Mouse (Mus musculus): ENCODE data around the gene Eif1.

Eif1 gene

GRCm38 (mm10) chr11:100298274-100299036 lies 21.2 kb upstream of the Eif1 start:
- POLR2A ChIA-PET, result interaction anchor here (0.5 to 13.0 kb wide), 26 partner anchors 9 to 1309 kb away, joined by 3 to 219 read pairs (median 4); partner anchors contain the start of gene Eif1 (in 3 of the 4)
- CTCF ChIA-PET, result interaction anchor here (0.5 to 12.1 kb wide), 96 partner anchors 8 to 1691 kb away, joined by 3 to 317 read pairs (median 4); partner anchors contain the start of genes Eif1 (in 3 of the 4), Krt19 (in 1 of the 4) and Krtap16-1 (in 1 of the 4)

- ChIA-PET POLR2A (interaction anchor here in 3 of 4 experiments (0.6 to 13.0 kb wide), 5 partner anchors 19 to 21 kb away, joined by 3 to 219 read pairs (median 48); partner anchors contain the start of gene Eif1 (in 3 of the 3)), CTCF (interaction anchor here (0.6 to 12.1 kb wide), 12 partner anchors 11 to 1038 kb away, joined by 3 to 317 read pairs (median 3); partner anchors contain the start of gene Eif1 (in 1 of the 4))
Observed at GRCm38 (mm10) chr11:100300293-100300692, 19.4 kb upstream of the Eif1 start.

- CTCF ChIA-PET, result interaction anchor here in 3 of 4 experiments (0.7 to 12.1 kb wide), 3 partner anchors 11 to 18 kb away, joined by 4 to 317 read pairs (median 254); no protein-coding TSS in a partner anchor
Observed at GRCm38 (mm10) chr11:100301292-100301691, 18.4 kb upstream of the Eif1 start.

GRCm38 (mm10) chr11:100307900-100308299 lies 11.8 kb upstream of the Eif1 start:
- ChIA-PET CTCF (interaction anchor here (0.6 to 5.5 kb wide), 14 partner anchors 10 to 139 kb away, joined by 3 to 25 read pairs (median 4); partner anchors contain the start of gene Eif1 (in 1 of the 4)), POLR2A (interaction anchor here (0.6 to 9.4 kb wide), 33 partner anchors 8 to 252 kb away, joined by 3 to 190 read pairs (median 5); partner anchors contain the start of genes Eif1 (in 4 of the 4), Acly (in 1 of the 4), Hap1 (in 1 of the 4) and Jup (in 1 of the 4))

More at GRCm38 (mm10) chr11:100301292-100301691, 18.4 kb upstream of the Eif1 start:
- POLR2A ChIA-PET, result interaction anchor here in 3 of 4 experiments (0.6 to 9.4 kb wide), 4 partner anchors 20 to 150 kb away, joined by 3 to 190 read pairs (median 26); partner anchors contain the start of gene Eif1 (in 2 of the 3)

- ChIA-PET POLR2A (interaction anchor here (0.6 to 9.4 kb wide), 23 partner anchors 9 to 251 kb away, joined by 3 to 190 read pairs (median 4); partner anchors contain the start of genes Eif1 (in 4 of the 4), Hap1 (in 1 of the 4) and Jup (in 1 of the 4)), CTCF (interaction anchor here (0.6 to 2.5 kb wide), 13 partner anchors 11 to 140 kb away, joined by 3 to 10 read pairs (median 5); partner anchors contain the start of gene Eif1 (in 1 of the 4))
Observed at GRCm38 (mm10) chr11:100308672-100309071, 11.0 kb upstream of the Eif1 start.

GRCm38 (mm10) chr11:100311656-100312055 lies 8.0 kb upstream of the Eif1 start:
- CTCF ChIA-PET, result interaction anchor here in 3 of 4 experiments (0.6 to 1.4 kb wide), 4 partner anchors 9 to 1182 kb away, joined by 3 to 12 read pairs (median 4); no protein-coding TSS in a partner anchor
- POLR2A ChIA-PET, result interaction anchor here (0.6 to 4.5 kb wide), 14 partner anchors 8 to 169 kb away, joined by 3 to 140 read pairs (median 4); partner anchors contain the start of genes Eif1 (in 4 of the 4), Hap1 (in 1 of the 4) and Jup (in 1 of the 4)

- CTCF ChIA-PET, result interaction anchor here in 3 of 4 experiments (0.5 to 1.4 kb wide), 5 partner anchors 8 to 143 kb away, joined by 3 to 12 read pairs (median 4); no protein-coding TSS in a partner anchor
- POLR2A ChIA-PET, result interaction anchor here (0.6 to 4.5 kb wide), 14 partner anchors 8 to 168 kb away, joined by 3 to 140 read pairs (median 4); partner anchors contain the start of genes Eif1 (in 4 of the 4), Hap1 (in 1 of the 4) and Jup (in 1 of the 4)
Observed at GRCm38 (mm10) chr11:100312096-100312679, 7.5 kb upstream of the Eif1 start.

GRCm38 (mm10) chr11:100313424-100313823 lies 6.3 kb upstream of the Eif1 start:
- ChIA-PET CTCF (interaction anchor here in 1 of 4 experiments (0.9 kb wide), 1 partner anchor 15 kb away, joined by 3 read pairs; no protein-coding TSS in a partner anchor), POLR2A (interaction anchor here (0.5 to 4.5 kb wide), 9 partner anchors 8 to 861 kb away, joined by 3 to 140 read pairs (median 4); partner anchors contain the start of gene Eif1 (in 2 of the 4))

GRCm38 (mm10) chr11:100315439-100315838 lies 4.2 kb upstream of the Eif1 start:
- CTCF ChIA-PET, result interaction anchor here in 2 of 4 experiments (0.7 to 1.4 kb wide), 2 partner anchors 15 to 17 kb away, joined by 3 to 7 read pairs; no protein-coding TSS in a partner anchor
- POLR2A ChIA-PET, result interaction anchor here in 3 of 4 experiments (0.6 to 2.4 kb wide), 15 partner anchors 8 to 121 kb away, joined by 3 to 17 read pairs (median 4); partner anchors contain the start of genes Hap1 (in 1 of the 3) and Jup (in 1 of the 3)

GRCm38 (mm10) chr11:100317826-100318380 lies 1.8 kb upstream of the Eif1 start:
- CTCF ChIA-PET, result interaction anchor here in 1 of 4 experiments (0.7 kb wide), 1 partner anchor 35 kb away, joined by 3 read pairs; no protein-coding TSS in a partner anchor

GRCm38 (mm10) chr11:100318529-100319451 lies 895 bp upstream of the Eif1 start:
- ChIA-PET POLR2A (interaction anchor here (0.6 to 9.5 kb wide), 211 partner anchors 7 to 1966 kb away, joined by 3 to 410 read pairs (median 6); partner anchors contain the start of genes Acly (in 3 of the 4), Hap1 (in 3 of the 4), Jup (in 3 of the 4) and Krt17 (in 3 of the 4)), CTCF (interaction anchor here (0.6 to 2.9 kb wide), 6 partner anchors 18 to 651 kb away, joined by 3 to 15 read pairs (median 4); no protein-coding TSS in a partner anchor)

More at GRCm38 (mm10) chr11:100317826-100318380, 1.8 kb upstream of the Eif1 start:
- POLR2A ChIA-PET, result interaction anchor here in 3 of 4 experiments (0.6 to 9.5 kb wide), 11 partner anchors 9 to 1377 kb away, joined by 3 to 232 read pairs (median 22); partner anchors contain the start of genes Hap1 (in 1 of the 3) and Jup (in 1 of the 3)

GRCm38 (mm10) chr11:100320172-100320630 lies 516 bp downstream of the Eif1 start:
- CTCF ChIA-PET, result interaction anchor here (0.5 to 2.9 kb wide), 15 partner anchors 8 to 1862 kb away, joined by 3 to 15 read pairs (median 4); partner anchors contain the start of gene 2300003K06Rik (in 1 of the 4)
- POLR2A ChIA-PET, result interaction anchor here (0.5 to 9.5 kb wide), 301 partner anchors 8 to 1964 kb away, joined by 3 to 410 read pairs (median 4); partner anchors contain the start of genes Gast (in 4 of the 4), Acly (in 3 of the 4), Hap1 (in 3 of the 4) and Jup (in 3 of the 4)

- ChIA-PET POLR2A (interaction anchor here (0.5 to 9.5 kb wide), 250 partner anchors 8 to 1964 kb away, joined by 3 to 410 read pairs (median 5); partner anchors contain the start of genes Gast (in 4 of the 4), Acly (in 3 of the 4), Hap1 (in 3 of the 4) and Jup (in 3 of the 4)), CTCF (interaction anchor here (0.5 to 2.9 kb wide), 11 partner anchors 9 to 1863 kb away, joined by 3 to 15 read pairs (median 4); no protein-coding TSS in a partner anchor)
Observed at GRCm38 (mm10) chr11:100320701-100321410, 1.2 kb downstream of the Eif1 start.

- CTCF ChIA-PET, result interaction anchor here in 3 of 4 experiments (0.6 to 2.9 kb wide), 6 partner anchors 13 to 181 kb away, joined by 4 to 15 read pairs (median 4); no protein-coding TSS in a partner anchor
- POLR2A ChIA-PET, result interaction anchor here (0.6 to 9.5 kb wide), 101 partner anchors 8 to 1377 kb away, joined by 3 to 410 read pairs (median 6); partner anchors contain the start of genes Hap1 (in 4 of the 4), Acly (in 3 of the 4), Gast (in 3 of the 4) and Jup (in 3 of the 4)
Observed at GRCm38 (mm10) chr11:100321479-100322305, 2.0 kb downstream of the Eif1 start.
